Mouse (Mus musculus) lung, adult 18-20 months (tissue): ENCODE data around the gene Tpi1.
"Not testable (repeated sequence)": the region's sequence is repeated elsewhere in the genome, so short reads cannot be mapped to it uniquely, and the experiment has no call there.

ENCODE experiments used
- DNase-seq, 2 experiments: peaks; one replicate each; pipeline ENCODE4 v3.0.0; 2022; ENCODE audit warnings: mixed read lengths in 2 of 2

Tpi1 gene

DNA sequence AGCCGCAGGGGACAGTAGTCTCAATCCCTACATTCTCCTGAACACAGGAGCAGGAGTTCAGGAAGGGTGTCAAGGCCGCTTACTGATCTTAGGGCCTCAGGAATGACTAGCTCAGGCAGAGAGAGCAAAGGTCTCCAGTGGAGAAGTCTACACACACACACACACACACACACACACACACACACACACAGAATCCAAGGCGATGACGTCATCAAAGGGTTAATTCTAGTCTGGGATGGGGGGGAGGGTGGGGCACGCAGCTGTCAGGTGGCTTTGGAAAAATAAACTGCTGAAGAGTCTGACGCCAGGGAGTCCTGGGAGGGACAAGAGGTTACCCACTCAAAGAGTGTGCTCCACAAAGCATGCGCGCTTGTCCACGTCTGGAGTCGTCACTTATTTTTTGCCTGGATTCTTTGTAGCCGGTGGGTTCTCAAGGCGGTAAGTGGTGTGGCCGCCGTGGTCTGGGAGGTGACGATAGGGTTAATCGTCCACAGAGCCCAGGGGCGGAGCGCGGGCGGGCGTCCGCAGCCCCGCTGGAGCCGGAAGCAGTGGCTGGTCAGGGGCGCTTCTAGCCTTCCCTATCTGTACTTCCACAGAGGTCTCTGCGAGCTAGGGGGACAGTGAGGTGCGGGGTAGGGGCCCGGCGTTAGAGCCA lies 5.6 kb downstream of the Tpi1 start, which contains the start of gene Spsb2:
Gene Spsb2 (plus strand): TSS at position 304 of the 655 bp plus-strand sequence.
- DNase-seq: peak; percentile 81 to 82

GRCm38 (mm10) chr6:124807986-124808357 lies 6.1 kb downstream of the Tpi1 start:
- no peak for DNase-seq

DNA sequence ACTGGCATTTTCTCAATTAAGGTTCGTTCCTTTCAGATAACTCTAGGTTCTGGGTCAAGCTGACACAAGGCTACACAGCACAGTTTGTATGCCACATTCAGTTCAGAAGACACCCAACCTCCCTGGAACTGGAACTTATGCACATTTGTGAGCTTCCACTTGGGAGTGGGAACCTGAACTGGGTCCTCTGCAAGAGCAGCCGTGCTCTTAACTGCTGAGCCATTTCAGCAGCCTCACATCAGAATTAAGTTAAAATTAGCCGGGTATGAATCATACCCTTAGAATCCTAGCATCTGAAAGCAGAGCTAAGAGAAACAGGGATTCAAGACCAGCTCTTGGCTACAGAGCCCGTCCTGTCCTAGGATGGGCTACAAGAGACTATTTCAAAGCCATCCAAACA lies 6.7 kb downstream of the Tpi1 start:
- DNase-seq: no peak

DNA sequence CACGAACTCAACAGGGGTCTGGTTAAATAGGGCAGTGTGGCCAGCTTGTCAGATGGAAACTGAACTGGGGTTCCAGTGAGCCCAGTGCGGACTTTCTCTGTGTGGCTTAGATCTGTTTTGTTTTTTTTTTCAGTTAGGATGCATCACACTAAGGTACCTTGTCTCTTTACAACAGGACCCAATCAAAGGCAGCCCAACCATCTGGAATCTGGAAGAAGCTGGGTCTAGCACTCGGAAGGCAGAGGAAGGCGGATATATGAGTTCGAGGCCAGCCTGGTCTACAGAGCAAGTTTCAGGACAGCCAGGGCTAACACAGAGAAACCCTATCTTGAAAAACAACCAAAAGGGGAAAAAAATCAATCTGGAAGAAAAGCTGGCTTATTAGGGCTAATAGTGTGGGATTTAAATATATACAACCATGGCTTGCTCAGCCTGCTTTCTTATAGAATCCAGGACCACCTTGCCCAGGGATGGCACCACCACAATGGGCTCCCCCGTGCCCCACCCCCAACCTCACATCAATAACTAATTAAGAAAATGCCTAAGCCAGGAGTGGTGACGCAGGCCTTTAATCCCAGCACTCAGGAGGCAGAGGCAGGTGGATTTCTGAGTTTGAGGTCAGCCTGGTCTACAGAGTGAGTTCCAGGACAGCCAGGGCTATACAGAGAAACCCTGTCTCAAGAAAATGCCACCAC lies 7.5 kb downstream of the Tpi1 start:
- DNase-seq: no peak

DNA sequence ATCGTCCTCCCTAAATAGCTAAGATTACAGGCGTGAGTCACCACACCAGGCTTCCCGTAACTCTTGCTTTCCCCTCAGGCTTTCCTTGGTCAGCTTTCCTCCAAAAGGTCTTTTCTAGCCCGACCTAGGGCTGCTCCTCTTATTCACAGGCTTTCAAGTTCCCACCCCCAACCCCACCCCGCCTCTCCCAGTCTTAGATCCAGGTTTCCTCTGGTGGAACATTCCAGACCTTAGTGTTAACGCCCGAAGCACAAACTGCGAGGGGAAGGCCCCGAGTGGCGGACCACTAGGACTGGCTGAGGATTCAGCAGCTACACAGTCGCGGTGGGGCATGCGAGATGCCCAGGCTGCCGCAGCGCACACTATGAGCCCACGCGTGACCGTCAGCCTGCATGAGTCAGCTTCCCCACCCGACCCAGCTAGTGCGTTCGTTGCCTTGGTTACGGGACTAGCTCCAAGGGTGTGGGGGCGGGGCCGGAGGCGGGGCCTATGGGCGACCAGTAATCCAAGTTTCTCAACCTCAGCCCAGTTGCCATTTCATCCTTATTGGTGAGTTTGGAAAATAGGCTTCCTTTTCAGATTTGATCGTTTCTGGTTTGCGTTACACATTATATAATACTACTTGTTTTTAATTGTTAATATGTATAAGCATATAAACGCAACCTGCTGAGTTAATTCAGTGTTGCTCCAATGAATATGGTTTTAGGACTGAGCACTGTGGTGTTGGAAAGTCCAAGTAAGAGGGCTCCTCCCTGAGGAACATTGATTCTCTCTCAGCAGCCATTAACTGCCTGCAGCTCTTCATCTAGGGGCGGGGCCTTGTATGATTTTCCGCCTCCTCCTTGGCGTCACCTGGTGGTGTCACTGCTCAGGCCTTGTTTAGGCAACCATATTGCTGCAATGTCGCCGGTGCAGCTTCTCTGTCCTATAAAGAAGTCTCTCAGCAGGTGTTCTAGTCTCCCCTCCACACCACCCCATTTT lies 8.5 kb downstream of the Tpi1 start:
- peak; percentile 94 to 97 for DNase-seq

- DNase-seq: no peak
Observed at GRCm38 (mm10) chr6:124804341-124804740, 9.8 kb downstream of the Tpi1 start.

DNA sequence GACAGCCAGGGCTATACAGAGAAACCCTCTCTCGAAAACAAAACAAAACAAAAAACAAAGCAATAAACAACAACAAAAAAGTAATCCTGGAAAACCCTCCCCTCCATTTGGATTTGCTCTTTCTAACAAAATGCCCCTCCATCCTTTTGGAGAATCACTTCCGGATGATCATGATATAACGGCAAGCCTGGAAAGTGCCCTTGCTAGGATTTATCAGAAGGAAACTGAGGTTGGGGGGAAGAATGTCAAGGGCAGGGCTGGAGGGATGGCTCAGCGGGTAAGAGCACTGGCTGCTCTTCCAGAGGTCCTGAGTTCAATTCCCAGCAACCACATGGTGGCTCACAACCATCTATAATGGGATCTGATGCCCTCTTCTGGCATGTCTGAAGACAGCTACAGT lies 10.4 kb downstream of the Tpi1 start:
- not testable (repeated sequence) for DNase-seq

DNA sequence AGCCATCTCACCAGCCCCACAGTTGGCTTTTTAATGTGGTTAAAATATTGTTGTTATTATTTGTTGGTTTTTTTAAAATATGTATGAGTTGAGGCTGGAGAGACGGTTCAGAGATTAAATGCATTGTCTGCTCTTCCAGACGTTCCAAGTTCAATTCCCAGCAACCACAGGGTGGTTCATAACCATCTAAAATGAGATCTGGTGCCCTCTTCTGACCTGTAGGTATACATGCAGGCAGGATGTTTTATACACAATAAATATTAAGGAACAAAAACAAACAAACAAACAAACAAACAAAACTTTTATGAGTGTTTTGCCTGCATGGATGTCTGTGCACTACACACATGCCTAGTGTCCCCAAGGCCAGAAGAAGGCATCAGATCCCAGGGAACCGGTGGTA lies 11.0 kb downstream of the Tpi1 start:
- DNase-seq: no peak

DNA sequence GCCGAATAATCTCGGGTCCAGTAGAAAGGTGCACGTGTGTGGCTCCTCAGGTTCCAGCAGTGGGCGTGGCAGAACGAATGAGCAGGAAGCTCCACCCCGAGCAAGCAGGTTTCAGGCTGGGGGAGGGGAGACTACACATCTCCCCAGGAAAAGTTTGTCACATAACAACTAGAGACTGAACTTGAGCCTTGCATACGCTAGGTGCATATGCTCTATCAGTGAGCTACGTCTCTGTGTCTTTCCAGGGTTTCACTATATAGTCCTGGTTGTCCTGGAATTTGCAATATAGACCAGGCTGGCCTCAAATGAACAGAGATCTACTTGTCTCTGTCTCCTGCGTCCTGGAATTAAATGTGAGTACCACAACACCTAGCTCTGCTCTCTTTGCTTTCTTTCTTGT lies 11.7 kb downstream of the Tpi1 start:
- not testable (repeated sequence) for DNase-seq

DNA sequence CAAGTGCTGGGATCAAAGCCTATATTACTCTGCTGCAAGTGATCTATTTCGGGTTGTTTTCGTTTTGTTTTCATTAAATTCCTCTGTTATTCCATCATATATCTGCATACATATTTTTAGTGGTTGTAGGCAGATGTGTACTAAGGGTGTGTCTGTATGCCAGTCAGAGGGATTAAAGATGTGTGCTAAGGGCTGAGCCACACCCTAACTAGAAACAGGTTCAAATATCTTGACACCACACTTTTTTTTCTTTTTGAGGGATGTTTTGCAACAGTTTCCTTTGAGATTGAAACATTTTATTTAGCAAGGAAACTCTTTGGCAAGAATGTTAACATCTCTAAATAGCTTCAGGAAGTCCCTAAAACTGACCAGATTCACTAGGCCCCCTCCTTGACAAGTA lies 17.9 kb downstream of the Tpi1 start:
- DNase-seq: no peak

GRCm38 (mm10) chr6:124795781-124796180 lies 18.3 kb downstream of the Tpi1 start:
- no peak for DNase-seq

DNA sequence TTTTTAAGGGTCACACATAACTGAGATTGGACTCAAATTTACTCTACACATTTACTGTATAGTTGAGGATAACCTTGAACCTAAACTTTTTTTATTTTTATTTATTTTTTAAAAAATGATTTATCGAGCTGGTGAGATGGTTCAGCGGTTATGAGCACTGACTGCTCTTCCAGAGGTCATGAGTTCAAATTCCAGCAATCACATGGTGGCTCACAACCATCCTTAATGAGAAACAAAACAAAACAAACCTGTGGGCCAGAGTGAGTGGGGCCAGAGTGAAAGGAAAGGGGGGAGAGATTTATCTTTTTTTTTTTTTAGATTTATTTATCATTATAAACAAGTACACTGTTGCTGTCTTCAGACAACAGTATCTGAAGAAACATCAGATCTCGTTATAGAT lies 22.2 kb downstream of the Tpi1 start:
- no peak for DNase-seq

GRCm38 (mm10) chr6:124790121-124790520 lies 24.0 kb downstream of the Tpi1 start:
- no peak for DNase-seq

DNA sequence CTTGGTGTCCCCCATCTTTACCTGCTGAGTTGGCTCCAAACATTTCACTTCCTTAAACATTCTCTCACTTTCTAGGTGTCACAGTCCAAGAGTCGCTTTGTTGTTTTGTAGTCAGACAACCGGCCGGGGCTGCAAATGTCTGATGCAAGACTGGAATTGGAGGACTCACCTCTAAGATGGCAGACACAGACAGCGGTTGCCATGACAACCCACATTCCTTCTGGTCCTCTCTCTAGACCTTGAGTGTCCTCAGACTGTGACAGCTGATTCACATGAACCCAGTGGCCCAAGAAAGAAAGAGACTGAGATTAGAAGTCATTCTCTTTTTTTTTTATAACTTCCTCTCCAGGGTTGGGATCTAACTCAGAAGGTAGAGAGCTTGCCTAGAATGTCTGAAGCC lies 24.6 kb downstream of the Tpi1 start:
- no peak for DNase-seq

GRCm38 (mm10) chr6:124787722-124788121 lies 26.4 kb downstream of the Tpi1 start:
- no peak for DNase-seq

- DNase-seq: no peak
Observed at GRCm38 (mm10) chr6:124786756-124787420, 27.2 kb downstream of the Tpi1 start.

DNA sequence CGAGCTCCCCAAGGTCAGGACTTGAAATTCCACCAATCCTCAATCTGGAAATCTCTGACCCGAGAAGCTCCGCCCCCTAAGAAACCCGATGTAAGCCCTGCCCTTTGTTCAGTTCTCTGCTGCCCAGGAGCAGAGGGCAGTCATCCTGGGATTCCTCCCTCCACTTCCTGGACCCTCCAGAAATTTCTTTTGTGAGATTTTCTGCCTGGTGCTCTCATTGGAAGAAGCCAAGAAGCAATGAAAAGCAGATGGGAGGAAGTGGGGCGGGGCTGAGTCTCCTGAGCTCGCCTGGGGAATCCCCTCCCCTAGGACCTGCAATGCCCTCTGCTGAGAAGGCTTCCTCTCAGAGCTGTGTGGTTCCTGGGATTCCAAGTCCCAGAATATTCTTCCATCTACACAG lies 31.7 kb downstream of the Tpi1 start:
- no peak for DNase-seq

- DNase-seq: no peak
Observed at GRCm38 (mm10) chr6:124780917-124781316, 33.2 kb downstream of the Tpi1 start.

DNA sequence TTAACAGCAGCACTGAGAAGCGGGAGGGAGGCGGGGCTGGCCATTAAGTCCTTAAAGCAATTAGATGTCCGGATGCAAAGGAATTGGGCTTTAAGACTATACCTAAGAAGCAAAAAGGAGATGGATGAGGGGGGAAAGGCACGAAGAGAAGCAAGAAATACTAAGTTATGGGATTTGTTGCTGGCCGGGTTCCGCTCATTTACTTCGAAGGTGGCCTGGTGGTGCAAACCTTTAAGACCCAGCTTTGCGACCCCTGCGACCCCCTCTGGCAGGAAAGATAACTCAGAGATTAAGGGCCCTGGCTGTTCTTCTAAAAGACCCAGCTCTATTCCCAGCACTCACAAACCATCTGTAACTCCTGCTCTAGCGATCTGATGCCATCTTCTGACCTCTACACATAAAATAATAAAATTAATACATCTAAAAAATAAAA lies 34.1 kb downstream of the Tpi1 start:
- no peak for DNase-seq

GRCm38 (mm10) chr6:124779222-124779983 lies 34.7 kb downstream of the Tpi1 start, which contains the start of gene Lrrc23:
TSS of gene Lrrc23 (minus strand) at chr6:124779727.
- peak; percentile 55 to 63 for DNase-seq

GRCm38 (mm10) chr6:124770511-124770910 lies 43.6 kb downstream of the Tpi1 start:
- no peak for DNase-seq

- no peak for DNase-seq
Observed at GRCm38 (mm10) chr6:124770013-124770412, 44.1 kb downstream of the Tpi1 start.
